Mouse (Mus musculus): ENCODE results near the gene Emc10. TPM values are rescaled to one million over a fixed set of nuclear protein-coding genes. Genes with fewer than 3 reads are reported as not detected.

Emc10 gene
- total RNA-seq, 1 experiment: 64.2 TPM

GRCm38 (mm10) chr7:44537496-44537895 is 41.2 kb upstream of the Emc10 start:
- in situ Hi-C loops (cut with MboI; ENCODE audit: low sequenced_read_pairs in 2 of 2, unreplicated experiment in 2 of 2): no loop called here
- no peaks in the 10 kb centered on the region for H3K9me3 ChIP-seq (ENCODE audit: control insufficient read depth, insufficient read depth, low read depth, low read length)
- H3K4me3 ChIP-seq (ENCODE audit: insufficient read depth in 1 of 2, low read depth in 1 of 2, low read length in 2 of 2, poor library complexity in 1 of 2, severe bottlenecking in 1 of 2): no peak overlapping the region
- DNase-seq (ENCODE audit: low read depth, low spot score): no peak
- peaks cover 94% of the 10 kb centered on the region for H3K36me3 ChIP-seq (ENCODE audit: control insufficient read depth, insufficient read depth, low read length, poor library complexity, severe bottlenecking)
- no peak overlapping the region for H3K27ac ChIP-seq (ENCODE audit: insufficient read depth, low read depth, low read length, poor library complexity, severe bottlenecking)
- TF ChIP-seq CHD2 (IDR thresholded peaks at IDR 0.05; ENCODE audit: low read depth, low read length) (no peak), HCFC1 (IDR thresholded peaks at IDR 0.05; ENCODE audit: borderline replicate concordance, insufficient read depth, low read length) (no peak), ZC3H11A (IDR thresholded peaks at IDR 0.05; ENCODE audit: borderline replicate concordance, low read depth, low read length) (no peak), MAFK (IDR thresholded peaks at IDR 0.05; ENCODE audit: insufficient read depth, low read depth, low read length) (no peak), ZNF384 (IDR thresholded peaks at IDR 0.05; ENCODE audit: low read depth, low read length) (no peak)
- no peak overlapping the region for H3K9ac ChIP-seq (ENCODE audit: insufficient read depth, low read depth, low read length, poor library complexity, severe bottlenecking)
- H3K4me1 ChIP-seq (ENCODE audit: control insufficient read depth in 2 of 2, insufficient read depth in 2 of 2, low read length in 2 of 2, poor library complexity in 1 of 2): peaks cover 8 to 44% of the 10 kb centered on the region in 2 experiments; a peak in 3 of 4 replicates

GRCm38 (mm10) chr7:44537009-44537408 is 40.7 kb upstream of the Emc10 start:
- no peak overlapping the region for H3K9ac ChIP-seq (ENCODE audit: insufficient read depth, low read depth, low read length, poor library complexity, severe bottlenecking)
- H3K27ac ChIP-seq (ENCODE audit: insufficient read depth, low read depth, low read length, poor library complexity, severe bottlenecking): no peak overlapping the region
- no peak for DNase-seq (ENCODE audit: low read depth, low spot score)
- H3K4me1 ChIP-seq (ENCODE audit: control insufficient read depth in 2 of 2, insufficient read depth in 2 of 2, low read length in 2 of 2, poor library complexity in 1 of 2): peaks cover 8 to 46% of the 10 kb centered on the region in 2 experiments; a peak in 3 of 4 replicates
- H3K9me3 ChIP-seq (ENCODE audit: control insufficient read depth, insufficient read depth, low read depth, low read length): no peaks in the 10 kb centered on the region
- no peak overlapping the region for H3K4me3 ChIP-seq (ENCODE audit: insufficient read depth in 1 of 2, low read depth in 1 of 2, low read length in 2 of 2, poor library complexity in 1 of 2, severe bottlenecking in 1 of 2)
- in situ Hi-C loops (cut with MboI; ENCODE audit: low sequenced_read_pairs in 2 of 2, unreplicated experiment in 2 of 2): no loop called here
- H3K36me3 ChIP-seq (ENCODE audit: control insufficient read depth, insufficient read depth, low read length, poor library complexity, severe bottlenecking): peaks cover 91% of the 10 kb centered on the region
- TF ChIP-seq ZC3H11A (IDR thresholded peaks at IDR 0.05; ENCODE audit: borderline replicate concordance, low read depth, low read length): no peak
- TF ChIP-seq CHD2 (IDR thresholded peaks at IDR 0.05; ENCODE audit: low read depth, low read length): no peak
- TF ChIP-seq HCFC1 (IDR thresholded peaks at IDR 0.05; ENCODE audit: borderline replicate concordance, insufficient read depth, low read length): no peak
- TF ChIP-seq MAFK (IDR thresholded peaks at IDR 0.05; ENCODE audit: insufficient read depth, low read depth, low read length): no peak
- no peak for TF ChIP-seq ZNF384 (IDR thresholded peaks at IDR 0.05; ENCODE audit: low read depth, low read length)

- no peak for DNase-seq (ENCODE audit: low read depth, low spot score)
- H3K9me3 ChIP-seq (ENCODE audit: control insufficient read depth, insufficient read depth, low read depth, low read length): no peaks in the 10 kb centered on the region
- in situ Hi-C loops (cut with MboI; ENCODE audit: low sequenced_read_pairs in 2 of 2, unreplicated experiment in 2 of 2): no loop called here
- H3K4me1 ChIP-seq (ENCODE audit: control insufficient read depth in 2 of 2, insufficient read depth in 2 of 2, low read length in 2 of 2, poor library complexity in 1 of 2): peaks cover 8 to 49% of the 10 kb centered on the region in 2 experiments; a peak in 3 of 4 replicates
- TF ChIP-seq ZC3H11A (IDR thresholded peaks at IDR 0.05; ENCODE audit: borderline replicate concordance, low read depth, low read length) (no peak), ZNF384 (IDR thresholded peaks at IDR 0.05; ENCODE audit: low read depth, low read length) (no peak), CHD2 (IDR thresholded peaks at IDR 0.05; ENCODE audit: low read depth, low read length) (no peak), MAFK (IDR thresholded peaks at IDR 0.05; ENCODE audit: insufficient read depth, low read depth, low read length) (no peak), HCFC1 (IDR thresholded peaks at IDR 0.05; ENCODE audit: borderline replicate concordance, insufficient read depth, low read length) (no peak)
- H3K27ac ChIP-seq (ENCODE audit: insufficient read depth, low read depth, low read length, poor library complexity, severe bottlenecking): no peak overlapping the region
- no peak overlapping the region for H3K4me3 ChIP-seq (ENCODE audit: insufficient read depth in 1 of 2, low read depth in 1 of 2, low read length in 2 of 2, poor library complexity in 1 of 2, severe bottlenecking in 1 of 2)
- no peak overlapping the region for H3K9ac ChIP-seq (ENCODE audit: insufficient read depth, low read depth, low read length, poor library complexity, severe bottlenecking)
- peaks cover 87% of the 10 kb centered on the region for H3K36me3 ChIP-seq (ENCODE audit: control insufficient read depth, insufficient read depth, low read length, poor library complexity, severe bottlenecking)
Measured at GRCm38 (mm10) chr7:44536590-44536968, 40.2 kb upstream of the Emc10 start.

GRCm38 (mm10) chr7:44535657-44536589 is 39.6 kb upstream of the Emc10 start:
- no peak for DNase-seq (ENCODE audit: low read depth, low spot score)
- H3K36me3 ChIP-seq (ENCODE audit: control insufficient read depth, insufficient read depth, low read length, poor library complexity, severe bottlenecking): peaks cover 80% of the 10 kb centered on the region
- peaks cover 8 to 47% of the 10 kb centered on the region in 2 experiments; a peak in 3 of 4 replicates for H3K4me1 ChIP-seq (ENCODE audit: control insufficient read depth in 2 of 2, insufficient read depth in 2 of 2, low read length in 2 of 2, poor library complexity in 1 of 2)
- H3K27ac ChIP-seq (ENCODE audit: insufficient read depth, low read depth, low read length, poor library complexity, severe bottlenecking): no peak overlapping the region
- no peak overlapping the region for H3K9ac ChIP-seq (ENCODE audit: insufficient read depth, low read depth, low read length, poor library complexity, severe bottlenecking)
- H3K4me3 ChIP-seq (ENCODE audit: insufficient read depth in 1 of 2, low read depth in 1 of 2, low read length in 2 of 2, poor library complexity in 1 of 2, severe bottlenecking in 1 of 2): no peak overlapping the region
- TF ChIP-seq ZNF384 (IDR thresholded peaks at IDR 0.05; ENCODE audit: low read depth, low read length): no peak
- TF ChIP-seq ZC3H11A (IDR thresholded peaks at IDR 0.05; ENCODE audit: borderline replicate concordance, low read depth, low read length): no peak
- no peak for TF ChIP-seq CHD2 (IDR thresholded peaks at IDR 0.05; ENCODE audit: low read depth, low read length)
- TF ChIP-seq HCFC1 (IDR thresholded peaks at IDR 0.05; ENCODE audit: borderline replicate concordance, insufficient read depth, low read length): no peak
- no peak for TF ChIP-seq MAFK (IDR thresholded peaks at IDR 0.05; ENCODE audit: insufficient read depth, low read depth, low read length)
- no peaks in the 10 kb centered on the region for H3K9me3 ChIP-seq (ENCODE audit: control insufficient read depth, insufficient read depth, low read depth, low read length)
- in situ Hi-C loops (cut with MboI; ENCODE audit: low sequenced_read_pairs in 2 of 2, unreplicated experiment in 2 of 2): no loop called here
